Comparison of ENCODE assay signal across 21 mouse cellular contexts in genomic region chr17:76125260-76125659, GRCm38 (mm10).
DNase-seq lines count a peak whose midpoint lies in the region; ATAC-seq lines count a peak whose summit lies in the region.
"Had no signal": no experiment of that assay in that cellular context is flagged by ENCODE, and none has a peak within 500 bp of the region (broad histone marks: within the 10 kb centered on the region; RNA-seq: fewer than 3 reads in every experiment).

No protein-coding gene starts in this region.

- DNase-seq in frontal cortex, postnatal 36 days (ENCODE audit: low spot score in 2 of 2), result peak; percentile 31 to 53
- no peak for DNase-seq in frontal cortex, postnatal 10 days (ENCODE audit: low spot score in 2 of 2)
- DNase-seq in left cerebral cortex, postnatal 25 days (ENCODE audit: low spot score in 2 of 2), result peak; percentile 27 to 71
- DNase-seq in left cerebral cortex, adult 11 months (ENCODE audit: low spot score), result no peak
- DNase-seq in fibroblast of lung, adult 2 months (ENCODE audit: low read depth), result peak; percentile 8
- peak; percentile 12 to 25 for DNase-seq in right cerebral cortex, postnatal 36 days (ENCODE audit: low spot score in 2 of 2)
- no peak for DNase-seq in spleen, postnatal 36 days (ENCODE audit: low spot score in 2 of 2)
- DNase-seq: adrenal gland, postnatal 10 days; cerebellum, adult 9-10 months; gastrocnemius, postnatal 14 days; heart, postnatal 14 days; midbrain, embryonic 14.5 days; spleen, adult 18-20 months; thymus, postnatal 25 days had no signal

- H3K4me2 ChIP-seq in kidney, embryonic 16.5 days (replicated peaks; ENCODE audit: low read depth, low read length), result no peak overlapping the region
- H3K4me2 ChIP-seq: liver, embryonic 11.5 days; lung, embryonic 14.5 days had no signal

- no peak overlapping the region for H3K9ac ChIP-seq in kidney, embryonic 16.5 days (replicated peaks; ENCODE audit: low read length)
- H3K9ac ChIP-seq: lung, embryonic 14.5 days had no signal

- H3K4me1 ChIP-seq in kidney, embryonic 16.5 days (ENCODE audit: insufficient read depth, low read length), result no peaks in the 10 kb centered on the region
- H3K4me1 ChIP-seq: heart, embryonic 10.5 days had no signal

- no peaks in the 10 kb centered on the region for H3K27me3 ChIP-seq in kidney, embryonic 16.5 days (ENCODE audit: insufficient read depth, low read length)

- no peaks in the 10 kb centered on the region for H3K9me3 ChIP-seq in kidney, embryonic 16.5 days (ENCODE audit: low read length)
- H3K9me3 ChIP-seq: heart, embryonic 10.5 days had no signal

- 85% methylated on average over 5 of the region's 5 CpGs for WGBS in kidney, embryonic 16.5 days

- no peak overlapping the region for H3K27ac ChIP-seq in kidney, embryonic 16.5 days (ENCODE audit: low read length)
- H3K27ac ChIP-seq: heart, embryonic 10.5 days; kidney, postnatal 0 days; macrophage had no signal

- intact Hi-C loops in left cerebral cortex, postnatal 25 days (cut with DNase I), result no loop called here

- ATAC-seq in kidney, embryonic 16.5 days (ENCODE audit: low FRiP score, low TSS enrichment), result no peak
- ATAC-seq: CD4-positive, CD25-positive, alpha-beta regulatory T cell, adult 4 months had no signal

- no peaks in the 10 kb centered on the region for H3K36me3 ChIP-seq in kidney, embryonic 16.5 days (ENCODE audit: insufficient read depth, low read length)
- H3K36me3 ChIP-seq: heart, embryonic 10.5 days had no signal

- H3K4me3 ChIP-seq in kidney, embryonic 16.5 days (ENCODE audit: low read length), result no peak overlapping the region
- H3K4me3 ChIP-seq: heart, embryonic 10.5 days had no signal

Comparison
In these comparisons a context has a peak if more than half of its experiments do, and no peak if none do; other contexts are left out.
1. DNase-seq: peak in frontal cortex, postnatal 36 days (2 of 2), left cerebral cortex, postnatal 25 days (2 of 2), fibroblast of lung, adult 2 months (single experiment) and right cerebral cortex, postnatal 36 days (2 of 2); none in frontal cortex, postnatal 10 days (0 of 2), left cerebral cortex, adult 11 months (single experiment) and spleen, postnatal 36 days (0 of 2).